Mouse (Mus musculus): Measurements from ENCODE around the gene Cdh23.

GRCm38 (mm10) chr10:60370098-60370497 is 326.2 kb downstream of the Cdh23 start:
- TF ChIP-seq USF1 (IDR thresholded peaks at IDR 0.05; ENCODE audit: low read depth) (no peak), CTCF (IDR thresholded peaks at IDR 0.05; ENCODE audit: control insufficient read depth, insufficient read depth, insufficient read length) (no peak), MAX (IDR thresholded peaks at IDR 0.05) (no peak)

Data from C2C12 (cell line).